Mouse (Mus musculus): ENCODE measurements around the gene Pcdh7. TPM values are rescaled to one million over a fixed set of nuclear protein-coding genes. Genes with fewer than 3 reads are reported as not detected.

Gene Pcdh7
- polyA plus RNA-seq, 1 experiment from 2014 or later: 4.1 TPM

DNA sequence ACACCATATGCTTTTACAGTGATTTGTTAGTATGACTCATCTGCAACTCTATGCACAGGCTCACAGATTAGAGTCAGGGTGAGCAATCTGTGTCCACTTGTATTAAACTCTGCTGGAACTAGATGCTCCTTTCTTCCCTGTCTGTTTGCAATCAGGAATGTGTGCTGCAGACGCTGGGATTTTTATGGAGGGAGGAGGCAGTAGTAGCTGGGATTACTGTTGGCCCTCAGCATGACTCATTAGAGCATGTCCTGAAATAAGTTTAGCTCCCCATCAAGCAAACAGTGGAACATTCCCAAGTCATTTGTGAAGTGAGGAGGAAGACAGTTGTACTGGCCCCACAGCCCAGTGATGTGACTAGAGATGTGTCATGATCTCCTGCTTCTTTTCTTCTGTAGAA is 38.0 kb downstream of the Pcdh7 start:
- no peak overlapping the region for H3K27ac ChIP-seq (ENCODE audit: low read depth)

DNA sequence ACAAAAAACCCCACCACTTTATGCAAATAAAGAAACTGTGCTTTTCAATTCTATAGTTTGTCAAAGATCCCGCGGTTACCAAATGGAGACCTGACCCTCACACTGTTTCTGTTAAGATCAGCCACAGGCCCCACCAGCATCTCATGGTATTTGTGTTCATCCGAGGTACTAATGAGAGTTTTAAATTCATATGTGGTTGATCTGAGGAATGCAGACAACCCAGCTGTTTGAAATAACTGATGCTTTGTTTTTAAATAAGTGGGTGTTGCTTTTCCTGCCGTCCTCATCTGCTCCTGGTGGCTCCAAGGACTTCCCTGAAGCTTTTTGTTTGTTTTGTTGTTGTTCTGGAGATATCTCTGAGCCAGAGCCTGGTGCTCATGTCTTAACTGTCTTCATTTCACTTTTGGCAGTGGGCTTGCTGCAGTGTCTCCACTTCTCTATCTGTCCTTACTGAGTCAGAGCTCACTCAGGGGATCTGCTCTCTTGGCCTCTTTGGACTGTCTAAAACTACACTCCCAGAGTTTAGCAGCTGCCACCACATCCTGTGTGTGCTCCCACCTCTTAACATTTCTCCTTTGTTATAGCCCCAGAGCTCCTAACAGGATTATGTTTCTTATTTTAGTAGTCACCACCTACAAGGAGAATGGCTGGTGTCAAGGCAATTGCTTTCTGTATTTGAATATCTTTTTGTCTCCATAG is 39.1 kb downstream of the Pcdh7 start:
- TF ChIP-seq CTCF (IDR thresholded peaks at IDR 0.05; ENCODE audit: low read depth): no peak
- Histone ChIP-seq H3K27me3 (ENCODE audit: insufficient read depth, low read length) (no peaks in the 10 kb centered on the region), H3K9ac (no peak overlapping the region), H3K9me3 (ENCODE audit: low read depth, low read length) (no peaks in the 10 kb centered on the region), H3K4me3 (ENCODE audit: low read depth, low read length) (no peak overlapping the region), H3K4me2 (no peak overlapping the region), H3K4me1 (ENCODE audit: insufficient read depth) (no peaks in the 10 kb centered on the region; the same call in 1 of the 2 replicates), H3K36me3 (ENCODE audit: insufficient read depth) (no peaks in the 10 kb centered on the region), H3K27ac (ENCODE audit: low read depth) (no peak overlapping the region)
- ATAC-seq (ENCODE audit: insufficient read depth) (no peak), DNase-seq (no peak)
- 34% methylated on average over 4 of the region's 4 CpGs for WGBS

More for the DNA sequence above, 38.0 kb downstream of the Pcdh7 start:
- H3K9ac ChIP-seq: no peak overlapping the region
- DNase-seq: no peak
- H3K9me3 ChIP-seq (ENCODE audit: low read depth, low read length): no peaks in the 10 kb centered on the region
- H3K4me1 ChIP-seq (ENCODE audit: insufficient read depth): no peaks in the 10 kb centered on the region; the same call in 1 of the 2 replicates
- no peak for ATAC-seq (ENCODE audit: insufficient read depth)
- H3K4me2 ChIP-seq: no peak overlapping the region
- H3K27me3 ChIP-seq (ENCODE audit: insufficient read depth, low read length): no peaks in the 10 kb centered on the region
- no peak for TF ChIP-seq CTCF (IDR thresholded peaks at IDR 0.05; ENCODE audit: low read depth)
- no peak overlapping the region for H3K4me3 ChIP-seq (ENCODE audit: low read depth, low read length)
- H3K36me3 ChIP-seq (ENCODE audit: insufficient read depth): no peaks in the 10 kb centered on the region
- WGBS: 21% methylated on average over 1 of the region's 1 CpGs

DNA sequence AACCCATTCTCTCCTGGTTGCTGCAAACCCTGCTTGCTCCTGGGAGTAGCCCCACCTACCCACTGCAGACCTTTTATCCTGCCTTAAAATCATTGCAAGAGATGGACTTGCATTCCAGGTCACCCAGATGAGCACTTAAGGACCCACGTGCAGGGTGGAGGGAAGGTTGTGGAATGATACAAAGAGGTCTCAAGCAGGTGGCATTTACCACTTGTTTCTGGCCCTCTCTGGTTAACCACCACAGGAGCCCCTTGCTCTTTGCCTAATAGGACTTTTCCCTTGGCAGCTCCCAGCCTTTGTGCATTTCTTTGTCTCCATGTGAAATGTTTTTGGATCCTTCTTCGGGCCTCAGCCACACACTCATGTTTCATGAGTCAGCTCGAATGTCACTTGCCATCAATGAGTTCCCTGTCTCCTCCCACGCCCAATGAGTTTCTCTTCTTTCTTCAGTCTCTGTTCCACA is 39.7 kb downstream of the Pcdh7 start:
- no peak overlapping the region for H3K27ac ChIP-seq (ENCODE audit: low read depth)
- H3K36me3 ChIP-seq (ENCODE audit: insufficient read depth): no peaks in the 10 kb centered on the region
- no peaks in the 10 kb centered on the region; the same call in 1 of the 2 replicates for H3K4me1 ChIP-seq (ENCODE audit: insufficient read depth)
- no peaks in the 10 kb centered on the region for H3K27me3 ChIP-seq (ENCODE audit: insufficient read depth, low read length)
- no peak overlapping the region for H3K9ac ChIP-seq
- no peak for DNase-seq
- ATAC-seq (ENCODE audit: insufficient read depth): no peak
- no peak for TF ChIP-seq CTCF (IDR thresholded peaks at IDR 0.05; ENCODE audit: low read depth)
- no peak overlapping the region for H3K4me3 ChIP-seq (ENCODE audit: low read depth, low read length)
- no peak overlapping the region for H3K4me2 ChIP-seq
- no peaks in the 10 kb centered on the region for H3K9me3 ChIP-seq (ENCODE audit: low read depth, low read length)
- 40% methylated on average over 4 of the region's 4 CpGs for WGBS

DNA sequence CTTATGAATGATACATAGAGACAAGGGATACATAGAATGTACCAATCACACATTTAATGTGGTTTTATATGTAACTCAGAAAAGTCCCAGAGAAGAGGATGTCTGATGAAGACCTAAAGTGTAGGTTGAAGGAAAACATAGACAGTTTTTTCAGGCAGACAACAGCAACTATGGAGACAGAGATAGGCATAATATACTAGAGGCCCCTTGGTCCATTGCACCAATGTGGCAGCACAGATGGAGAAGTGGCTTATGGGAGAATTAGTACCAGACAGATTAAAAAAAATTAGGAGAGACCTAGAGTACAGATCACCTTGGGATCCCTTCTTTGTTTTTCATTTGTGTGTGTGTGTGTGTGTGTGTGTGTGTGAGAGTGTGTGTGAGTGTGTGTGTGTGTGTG is 41.2 kb downstream of the Pcdh7 start:
- Histone ChIP-seq H3K27ac (ENCODE audit: low read depth) (no peak overlapping the region), H3K9ac (no peak overlapping the region), H3K36me3 (ENCODE audit: insufficient read depth) (no peaks in the 10 kb centered on the region), H3K4me3 (ENCODE audit: low read depth, low read length) (no peak overlapping the region), H3K4me2 (no peak overlapping the region), H3K27me3 (ENCODE audit: insufficient read depth, low read length) (no peaks in the 10 kb centered on the region), H3K4me1 (ENCODE audit: insufficient read depth) (no peaks in the 10 kb centered on the region; the same call in 1 of the 2 replicates), H3K9me3 (ENCODE audit: low read depth, low read length) (no peaks in the 10 kb centered on the region)
- no peak for DNase-seq
- no peak for TF ChIP-seq CTCF (IDR thresholded peaks at IDR 0.05; ENCODE audit: low read depth)
- no peak for ATAC-seq (ENCODE audit: insufficient read depth)

DNA sequence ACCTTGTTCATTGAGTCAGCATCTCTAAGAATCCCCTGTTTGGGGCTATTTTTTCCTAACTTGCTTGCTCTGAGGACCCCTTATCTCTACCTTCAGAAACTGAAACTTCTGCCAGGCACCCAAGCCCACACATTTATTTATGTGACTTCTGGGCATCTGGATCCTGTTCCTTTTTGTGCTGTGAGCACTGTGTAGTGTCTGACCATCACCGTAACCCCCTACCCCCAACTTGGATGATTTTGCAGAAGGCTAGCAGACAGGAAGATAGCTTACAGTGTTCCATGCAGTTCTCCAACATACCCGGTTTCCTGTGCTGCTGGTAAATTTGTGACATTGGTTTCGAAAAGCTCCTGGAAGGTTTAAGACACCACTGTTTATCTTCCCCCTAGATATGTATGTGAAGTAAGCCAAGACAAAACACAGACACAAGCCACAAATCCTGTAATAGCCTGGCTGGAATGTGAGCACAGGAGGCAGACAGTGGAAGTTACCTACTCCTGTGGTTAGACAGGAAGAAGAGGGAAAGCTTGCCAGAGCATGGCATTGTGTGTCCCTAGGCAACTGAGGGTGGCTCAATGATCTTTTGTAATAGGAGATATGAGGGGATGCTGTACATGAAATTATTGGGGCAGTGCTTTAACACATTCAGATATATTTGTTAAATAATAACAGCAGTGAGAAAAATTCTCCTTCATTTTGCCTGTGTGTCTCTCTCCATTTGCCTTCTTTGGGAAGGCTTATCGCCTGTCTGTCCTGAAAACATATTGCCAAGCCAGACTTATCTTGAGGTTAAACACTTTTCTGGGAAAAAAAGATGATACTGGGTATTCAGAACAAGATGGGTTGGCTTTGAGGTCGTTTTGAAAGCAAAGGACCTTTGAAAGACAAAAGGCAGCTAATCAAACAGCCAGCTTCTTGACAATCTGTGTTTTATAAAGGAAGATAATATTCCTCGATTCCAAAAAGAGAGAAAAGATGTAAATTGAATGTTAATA is 42.6 kb downstream of the Pcdh7 start:
- TF ChIP-seq CTCF (IDR thresholded peaks at IDR 0.05; ENCODE audit: low read depth): no peak
- no peak for DNase-seq
- peak overlapping the region; percentile 50 for H3K27ac ChIP-seq (ENCODE audit: low read depth)
- 38% methylated on average over 6 of the region's 6 CpGs for WGBS
- no peaks in the 10 kb centered on the region for H3K27me3 ChIP-seq (ENCODE audit: insufficient read depth, low read length)
- H3K9me3 ChIP-seq (ENCODE audit: low read depth, low read length): no peaks in the 10 kb centered on the region
- H3K36me3 ChIP-seq (ENCODE audit: insufficient read depth): no peaks in the 10 kb centered on the region
- H3K9ac ChIP-seq: no peak overlapping the region
- H3K4me3 ChIP-seq (ENCODE audit: low read depth, low read length): no peak overlapping the region
- H3K4me1 ChIP-seq (ENCODE audit: insufficient read depth): no peaks in the 10 kb centered on the region; the same call in 1 of the 2 replicates
- H3K4me2 ChIP-seq: no peak overlapping the region
- no peak for ATAC-seq (ENCODE audit: insufficient read depth)

DNA sequence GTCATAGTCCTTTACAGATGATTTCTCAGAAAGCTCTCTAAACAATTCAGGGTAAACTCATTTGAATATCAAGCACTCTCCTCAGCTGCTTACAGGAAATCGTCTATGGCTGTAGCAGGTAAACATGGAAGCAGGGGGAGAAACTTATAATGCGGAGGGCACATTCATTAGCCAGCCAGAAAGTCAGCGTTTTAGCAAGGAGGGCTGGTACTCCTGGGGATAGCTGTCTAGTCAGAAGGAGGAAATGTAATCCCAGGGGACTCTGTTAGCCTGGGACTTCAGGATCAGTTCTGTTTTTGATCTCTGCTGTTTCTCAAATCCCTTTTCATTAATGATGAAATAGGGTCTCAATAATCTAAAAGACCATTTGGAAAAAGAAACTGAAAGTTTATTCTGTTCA is 47.6 kb downstream of the Pcdh7 start:
- Histone ChIP-seq H3K27ac (ENCODE audit: low read depth) (no peak overlapping the region), H3K4me1 (ENCODE audit: insufficient read depth) (no peaks in the 10 kb centered on the region), H3K36me3 (ENCODE audit: insufficient read depth) (no peaks in the 10 kb centered on the region), H3K9me3 (ENCODE audit: low read depth, low read length) (no peaks in the 10 kb centered on the region), H3K9ac (no peak overlapping the region), H3K4me2 (no peak overlapping the region), H3K27me3 (ENCODE audit: insufficient read depth, low read length) (no peaks in the 10 kb centered on the region), H3K4me3 (ENCODE audit: low read depth, low read length) (no peak overlapping the region)
- no peak for TF ChIP-seq CTCF (IDR thresholded peaks at IDR 0.05; ENCODE audit: low read depth)
- DNase-seq (no peak), ATAC-seq (ENCODE audit: insufficient read depth) (no peak)
- 46% methylated on average over 3 of the region's 3 CpGs for WGBS

DNA sequence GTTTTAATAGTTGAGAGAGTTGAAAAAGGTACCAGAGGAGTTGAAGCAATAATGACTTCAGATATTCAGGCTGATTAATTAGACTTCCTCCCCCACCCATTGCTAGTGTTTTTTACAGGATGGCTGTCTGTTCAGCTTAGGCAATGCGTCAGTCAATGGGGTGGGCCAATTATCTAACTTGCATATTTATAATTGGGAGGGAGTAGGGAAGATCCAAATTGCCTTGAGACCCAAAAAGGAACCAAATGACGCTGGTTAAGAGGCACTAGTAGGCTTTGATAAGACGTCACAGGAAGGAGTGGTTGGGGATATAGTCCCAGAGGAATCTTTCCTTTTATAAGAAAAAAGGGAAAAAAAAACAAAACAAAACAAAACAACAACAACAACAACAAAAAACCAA is 49.6 kb downstream of the Pcdh7 start:
- 80% methylated on average over 3 of the region's 3 CpGs for WGBS
- Histone ChIP-seq H3K9ac (no peak overlapping the region), H3K27ac (ENCODE audit: low read depth) (no peak overlapping the region), H3K36me3 (ENCODE audit: insufficient read depth) (no peaks in the 10 kb centered on the region), H3K9me3 (ENCODE audit: low read depth, low read length) (no peaks in the 10 kb centered on the region), H3K27me3 (ENCODE audit: insufficient read depth, low read length) (no peaks in the 10 kb centered on the region), H3K4me2 (no peak overlapping the region), H3K4me1 (ENCODE audit: insufficient read depth) (no peaks in the 10 kb centered on the region), H3K4me3 (ENCODE audit: low read depth, low read length) (no peak overlapping the region)
- no peak for ATAC-seq (ENCODE audit: insufficient read depth)
- no peak for DNase-seq
- no peak for TF ChIP-seq CTCF (IDR thresholded peaks at IDR 0.05; ENCODE audit: low read depth)

Data from lung, embryonic 14.5 days (tissue).